Mouse (Mus musculus): ENCODE results near the gene Apbb1ip. TPM values are rescaled to one million over a fixed set of nuclear protein-coding genes. Genes with fewer than 3 reads are reported as not detected.
A peak's percentile ranks its signal among the peaks of the same experiment; 100 is the strongest.
"Not testable (repeated sequence)": the region's sequence is repeated elsewhere in the genome, so short reads cannot be mapped to it uniquely, and the experiment has no call there.

The Apbb1ip gene
- polyA plus RNA-seq, 1 experiment from 2014 or later = 0.53 TPM

GRCm38 (mm10) chr2:22816231-22816630 is 42.3 kb downstream of the Apbb1ip start:
- no peak for ATAC-seq (replicated peaks; ENCODE audit: low FRiP score)
- Histone ChIP-seq H3K4me1 (replicated peaks; ENCODE audit: control insufficient read depth, insufficient read depth, low read length) (no peaks in the 10 kb centered on the region), H3K27ac (ENCODE audit: low read depth, low read length) (no peak overlapping the region), H3K4me2 (ENCODE audit: low read depth, low read length, severe bottlenecking) (no peak overlapping the region), H3K36me3 (ENCODE audit: control insufficient read depth, insufficient read depth, low read length) (no peaks in the 10 kb centered on the region), H3K27me3 (ENCODE audit: control insufficient read depth, insufficient read depth, low read length) (no peaks in the 10 kb centered on the region), H3K4me3 (ENCODE audit: low read depth, low read length) (no peak overlapping the region), H3K9me3 (ENCODE audit: control insufficient read depth, low read length) (no peaks in the 10 kb centered on the region), H3K9ac (ENCODE audit: low read length) (no peak overlapping the region)
- DNase-seq (ENCODE audit: low spot score) = no peak
- WGBS = 57% methylated on average over 1 of the region's 1 CpGs

- no peak overlapping the region for H3K4me3 ChIP-seq (ENCODE audit: low read depth, low read length)
- no peaks in the 10 kb centered on the region for H3K4me1 ChIP-seq (replicated peaks; ENCODE audit: control insufficient read depth, insufficient read depth, low read length)
- WGBS = 74% methylated on average over 2 of the region's 2 CpGs
- H3K36me3 ChIP-seq (ENCODE audit: control insufficient read depth, insufficient read depth, low read length) = no peaks in the 10 kb centered on the region
- H3K4me2 ChIP-seq (ENCODE audit: low read depth, low read length, severe bottlenecking) = no peak overlapping the region
- no peaks in the 10 kb centered on the region for H3K9me3 ChIP-seq (ENCODE audit: control insufficient read depth, low read length)
- no peaks in the 10 kb centered on the region for H3K27me3 ChIP-seq (ENCODE audit: control insufficient read depth, insufficient read depth, low read length)
- ATAC-seq (replicated peaks; ENCODE audit: low FRiP score) (no peak), DNase-seq (ENCODE audit: low spot score) (no peak)
- H3K9ac ChIP-seq (ENCODE audit: low read length) = no peak overlapping the region
- no peak overlapping the region for H3K27ac ChIP-seq (ENCODE audit: low read depth, low read length)
Observed at GRCm38 (mm10) chr2:22822293-22822692, 48.4 kb downstream of the Apbb1ip start.

- Histone ChIP-seq H3K9ac (ENCODE audit: low read length) (no peak overlapping the region), H3K27me3 (ENCODE audit: control insufficient read depth, insufficient read depth, low read length) (no peaks in the 10 kb centered on the region), H3K4me1 (replicated peaks; ENCODE audit: control insufficient read depth, insufficient read depth, low read length) (no peaks in the 10 kb centered on the region), H3K27ac (ENCODE audit: low read depth, low read length) (no peak overlapping the region), H3K36me3 (ENCODE audit: control insufficient read depth, insufficient read depth, low read length) (no peaks in the 10 kb centered on the region), H3K4me2 (ENCODE audit: low read depth, low read length, severe bottlenecking) (no peak overlapping the region), H3K4me3 (ENCODE audit: low read depth, low read length) (no peak overlapping the region), H3K9me3 (ENCODE audit: control insufficient read depth, low read length) (no peaks in the 10 kb centered on the region)
- ATAC-seq (replicated peaks; ENCODE audit: low FRiP score) (no peak), DNase-seq (ENCODE audit: low spot score) (no peak)
- 81% methylated on average over 4 of the region's 4 CpGs for WGBS
Observed at GRCm38 (mm10) chr2:22845514-22845913, 71.6 kb downstream of the Apbb1ip start.

GRCm38 (mm10) chr2:22851900-22852299 is 78.0 kb downstream of the Apbb1ip start:
- DNase-seq (ENCODE audit: low spot score) (no peak), ATAC-seq (replicated peaks; ENCODE audit: low FRiP score) (no peak)
- 84% methylated on average over 4 of the region's 4 CpGs for WGBS
- Histone ChIP-seq H3K9ac (ENCODE audit: low read length) (no peak overlapping the region), H3K9me3 (ENCODE audit: control insufficient read depth, low read length) (no peaks in the 10 kb centered on the region), H3K4me2 (ENCODE audit: low read depth, low read length, severe bottlenecking) (no peak overlapping the region), H3K4me3 (ENCODE audit: low read depth, low read length) (no peak overlapping the region), H3K4me1 (replicated peaks; ENCODE audit: control insufficient read depth, insufficient read depth, low read length) (no peaks in the 10 kb centered on the region), H3K36me3 (ENCODE audit: control insufficient read depth, insufficient read depth, low read length) (no peaks in the 10 kb centered on the region), H3K27me3 (ENCODE audit: control insufficient read depth, insufficient read depth, low read length) (no peaks in the 10 kb centered on the region), H3K27ac (ENCODE audit: low read depth, low read length) (no peak overlapping the region)

GRCm38 (mm10) chr2:22857501-22857900 is 83.6 kb downstream of the Apbb1ip start:
- 62% methylated on average over 3 of the region's 3 CpGs for WGBS
- Histone ChIP-seq H3K36me3 (ENCODE audit: control insufficient read depth, insufficient read depth, low read length) (no peaks in the 10 kb centered on the region), H3K9me3 (ENCODE audit: control insufficient read depth, low read length) (no peaks in the 10 kb centered on the region), H3K9ac (ENCODE audit: low read length) (no peak overlapping the region), H3K4me2 (ENCODE audit: low read depth, low read length, severe bottlenecking) (no peak overlapping the region), H3K27me3 (ENCODE audit: control insufficient read depth, insufficient read depth, low read length) (no peaks in the 10 kb centered on the region), H3K4me3 (ENCODE audit: low read depth, low read length) (no peak overlapping the region), H3K4me1 (replicated peaks; ENCODE audit: control insufficient read depth, insufficient read depth, low read length) (no peaks in the 10 kb centered on the region), H3K27ac (ENCODE audit: low read depth, low read length) (no peak overlapping the region)
- DNase-seq (ENCODE audit: low spot score) (no peak), ATAC-seq (replicated peaks; ENCODE audit: low FRiP score) (no peak)

- Histone ChIP-seq H3K4me3 (ENCODE audit: low read depth, low read length) (no peak overlapping the region), H3K36me3 (ENCODE audit: control insufficient read depth, insufficient read depth, low read length) (no peaks in the 10 kb centered on the region), H3K9me3 (ENCODE audit: control insufficient read depth, low read length) (no peaks in the 10 kb centered on the region), H3K27me3 (ENCODE audit: control insufficient read depth, insufficient read depth, low read length) (no peaks in the 10 kb centered on the region), H3K4me1 (replicated peaks; ENCODE audit: control insufficient read depth, insufficient read depth, low read length) (no peaks in the 10 kb centered on the region), H3K9ac (ENCODE audit: low read length) (no peak overlapping the region), H3K4me2 (ENCODE audit: low read depth, low read length, severe bottlenecking) (no peak overlapping the region), H3K27ac (ENCODE audit: low read depth, low read length) (no peak overlapping the region)
- ATAC-seq (replicated peaks; ENCODE audit: low FRiP score) (no peak), DNase-seq (ENCODE audit: low spot score) (no peak)
- WGBS = 82% methylated on average over 2 of the region's 2 CpGs
Observed at GRCm38 (mm10) chr2:22862194-22862593, 88.3 kb downstream of the Apbb1ip start.

- not testable (repeated sequence) for H3K36me3 ChIP-seq (ENCODE audit: control insufficient read depth, insufficient read depth, low read length); H3K27me3 ChIP-seq (ENCODE audit: control insufficient read depth, insufficient read depth, low read length); H3K27ac ChIP-seq (ENCODE audit: low read depth, low read length); H3K4me2 ChIP-seq (ENCODE audit: low read depth, low read length, severe bottlenecking); H3K9me3 ChIP-seq (ENCODE audit: control insufficient read depth, low read length); H3K4me1 ChIP-seq (replicated peaks; ENCODE audit: control insufficient read depth, insufficient read depth, low read length); H3K4me3 ChIP-seq (ENCODE audit: low read depth, low read length); H3K9ac ChIP-seq (ENCODE audit: low read length)
- ATAC-seq (replicated peaks; ENCODE audit: low FRiP score) = peak; percentile 89
- WGBS = 3% methylated on average over 6 of the region's 6 CpGs
- DNase-seq (ENCODE audit: low spot score) = peak; percentile 79
Observed at GRCm38 (mm10) chr2:22864394-22865037, 90.6 kb downstream of the Apbb1ip start.

GRCm38 (mm10) chr2:22865818-22866217 is 91.9 kb downstream of the Apbb1ip start:
- H3K27me3 ChIP-seq (ENCODE audit: control insufficient read depth, insufficient read depth, low read length) = no peaks in the 10 kb centered on the region
- DNase-seq (ENCODE audit: low spot score) (no peak), ATAC-seq (replicated peaks; ENCODE audit: low FRiP score) (no peak)
- H3K4me1 ChIP-seq (replicated peaks; ENCODE audit: control insufficient read depth, insufficient read depth, low read length) = no peaks in the 10 kb centered on the region
- H3K36me3 ChIP-seq (ENCODE audit: control insufficient read depth, insufficient read depth, low read length) = no peaks in the 10 kb centered on the region
- 84% methylated on average over 1 of the region's 1 CpGs for WGBS
- no peak overlapping the region for H3K9ac ChIP-seq (ENCODE audit: low read length)
- H3K27ac ChIP-seq (ENCODE audit: low read depth, low read length) = no peak overlapping the region
- no peak overlapping the region for H3K4me2 ChIP-seq (ENCODE audit: low read depth, low read length, severe bottlenecking)
- H3K4me3 ChIP-seq (ENCODE audit: low read depth, low read length) = no peak overlapping the region
- H3K9me3 ChIP-seq (ENCODE audit: control insufficient read depth, low read length) = no peaks in the 10 kb centered on the region

GRCm38 (mm10) chr2:22866894-22867424 is 93.1 kb downstream of the Apbb1ip start:
- no peak overlapping the region for H3K4me3 ChIP-seq (ENCODE audit: low read depth, low read length)
- WGBS = 87% methylated on average over 7 of the region's 7 CpGs
- H3K36me3 ChIP-seq (ENCODE audit: control insufficient read depth, insufficient read depth, low read length) = no peaks in the 10 kb centered on the region
- DNase-seq (ENCODE audit: low spot score) (no peak), ATAC-seq (replicated peaks; ENCODE audit: low FRiP score) (no peak)
- H3K4me2 ChIP-seq (ENCODE audit: low read depth, low read length, severe bottlenecking) = no peak overlapping the region
- no peak overlapping the region for H3K27ac ChIP-seq (ENCODE audit: low read depth, low read length)
- H3K9me3 ChIP-seq (ENCODE audit: control insufficient read depth, low read length) = no peaks in the 10 kb centered on the region
- no peaks in the 10 kb centered on the region for H3K27me3 ChIP-seq (ENCODE audit: control insufficient read depth, insufficient read depth, low read length)
- H3K9ac ChIP-seq (ENCODE audit: low read length) = no peak overlapping the region
- H3K4me1 ChIP-seq (replicated peaks; ENCODE audit: control insufficient read depth, insufficient read depth, low read length) = no peaks in the 10 kb centered on the region

Measured in forebrain, embryonic 11.5 days (tissue).